Mouse (Mus musculus) T-helper 1 cell (primary cell): ENCODE measurements around the gene Mmgt2.

Experiments used
- in situ Hi-C: fragments of 300-600 bp; cut with MboI, MseI; formaldehyde crosslinking; loops from one replicate; pipeline ENCODE4 v1.15.1; 2025; ENCODE audit warnings: high pct_unique_total_duplicates

Gene Mmgt2

GRCm38 (mm10) chr11:62621079-62621478 is 27.4 kb upstream of the Mmgt2 start:
- in situ Hi-C loops, result loop anchor here (10.0 kb wide), 1 partner anchor 786 kb away; no protein-coding TSS in a partner anchor

GRCm38 (mm10) chr11:62621586-62622283 is 26.7 kb upstream of the Mmgt2 start:
- in situ Hi-C loops, result loop anchor here (10.0 kb wide), 1 partner anchor 787 kb away; no protein-coding TSS in a partner anchor

GRCm38 (mm10) chr11:62622850-62623249 is 25.6 kb upstream of the Mmgt2 start:
- in situ Hi-C loops, result loop anchor here (10.0 kb wide), 1 partner anchor 788 kb away; no protein-coding TSS in a partner anchor

- in situ Hi-C loops, result loop anchor here (10.0 kb wide), 1 partner anchor 790 kb away; no protein-coding TSS in a partner anchor
These were observed 23.8 kb upstream of the Mmgt2 start for GRCm38 (mm10) chr11:62624341-62625291.

GRCm38 (mm10) chr11:62629352-62630224 is 18.9 kb upstream of the Mmgt2 start:
- in situ Hi-C loops, result loop anchor here (10.0 kb wide), 1 partner anchor 795 kb away; no protein-coding TSS in a partner anchor

- in situ Hi-C loops, result no loop called here
These were observed 18.1 kb upstream of the Mmgt2 start for GRCm38 (mm10) chr11:62630225-62630821.

- in situ Hi-C loops, result no loop called here
These were observed 17.3 kb upstream of the Mmgt2 start for GRCm38 (mm10) chr11:62631138-62631537.

GRCm38 (mm10) chr11:62635406-62635805 is 13.1 kb upstream of the Mmgt2 start:
- in situ Hi-C loops, result no loop called here

GRCm38 (mm10) chr11:62636105-62636839 is 12.2 kb upstream of the Mmgt2 start:
- in situ Hi-C loops, result no loop called here

- in situ Hi-C loops, result no loop called here
These were observed 11.6 kb upstream of the Mmgt2 start for GRCm38 (mm10) chr11:62636840-62637221.

GRCm38 (mm10) chr11:62637401-62637800 is 11.1 kb upstream of the Mmgt2 start:
- in situ Hi-C loops, result no loop called here

- in situ Hi-C loops, result no loop called here
These were observed 10.7 kb upstream of the Mmgt2 start for GRCm38 (mm10) chr11:62637806-62638205.

- in situ Hi-C loops, result no loop called here
These were observed 10.1 kb upstream of the Mmgt2 start for GRCm38 (mm10) chr11:62638402-62638801.

GRCm38 (mm10) chr11:62640378-62640777 is 8.1 kb upstream of the Mmgt2 start:
- in situ Hi-C loops, result no loop called here

- in situ Hi-C loops, result no loop called here
These were observed 6.2 kb upstream of the Mmgt2 start for GRCm38 (mm10) chr11:62642023-62642844.

- in situ Hi-C loops, result no loop called here
These were observed 5.3 kb upstream of the Mmgt2 start for GRCm38 (mm10) chr11:62643011-62643631.

GRCm38 (mm10) chr11:62643681-62644363 is 4.6 kb upstream of the Mmgt2 start:
- in situ Hi-C loops, result no loop called here
